Mouse (Mus musculus) bone marrow macrophage, adult 2 months (primary cell): ENCODE results near the gene Msh4.

Experiments used
- CTCF ChIP-seq: IDR thresholded peaks from 2 replicates; pipeline ENCODE4 v1.5.1; 2012; ENCODE audit warnings: low read depth, mild to moderate bottlenecking, low read length, moderate library complexity
- POLR2A ChIP-seq: IDR thresholded peaks from 2 replicates; pipeline ENCODE4 v1.6.1; 2012; ENCODE audit warnings: mild to moderate bottlenecking, low read depth, low read length, borderline replicate concordance

- TF ChIP-seq CTCF: no peak
- no peak for TF ChIP-seq POLR2A
Measured at GRCm38 (mm10) chr3:153823671-153824515, 82.0 kb downstream of the Msh4 start.
